Mouse (Mus musculus) myocyte (in vitro differentiated cells): ENCODE data around the gene Zfp598. TPM values are rescaled to one million over a fixed set of nuclear protein-coding genes. Genes with fewer than 3 reads are reported as not detected.

Source experiments
- H3K27me3 ChIP-seq: one replicate; pipeline ENCODE4 v1.6.1; 2011; ENCODE audit not compliant: control insufficient read depth, insufficient read depth, insufficient read length
- H3K36me3 ChIP-seq: one replicate; pipeline ENCODE4 v1.6.1; 2011; ENCODE audit not compliant: control insufficient read depth, insufficient read depth
- H3K4me2 ChIP-seq: one replicate; pipeline ENCODE4 v1.6.1; 2011; ENCODE audit warnings: low read depth, control low read depth
- H3K4me3 ChIP-seq: one replicate; pipeline ENCODE4 v1.5.1; 2011; ENCODE audit warnings: mild to moderate bottlenecking, control low read depth, moderate library complexity
- H3K79me2 ChIP-seq: one replicate; pipeline ENCODE4 v1.6.1; 2011; ENCODE audit not compliant: control insufficient read depth, insufficient read depth
- H3ac ChIP-seq: one replicate; pipeline ENCODE4 v1.6.1; 2011; ENCODE audit not compliant: control insufficient read depth, insufficient read length
- CEBPB ChIP-seq: IDR thresholded peaks from 2 replicates; pipeline ENCODE4 v1.6.1; 2011; ENCODE audit warnings: mild to moderate bottlenecking, moderate library complexity; ENCODE audit not compliant: poor library complexity, insufficient read depth, severe bottlenecking
- E2F4 ChIP-seq: IDR thresholded peaks from one replicate; pipeline ENCODE4 v1.6.1; 2011; ENCODE audit warnings: mild to moderate bottlenecking, control low read depth, moderate library complexity; ENCODE audit not compliant: insufficient read depth
- MAX ChIP-seq: IDR thresholded peaks from one replicate; pipeline ENCODE4 v1.6.1; 2011; ENCODE audit warnings: low read depth, mild to moderate bottlenecking, control low read depth
- MYOD1 ChIP-seq, 3 experiments: IDR thresholded peaks; one replicate each; pipeline ENCODE4 v1.6.1; 2011; ENCODE audit warnings: control low read depth in 2 of 3, low read depth in 2 of 3, mild to moderate bottlenecking in 2 of 3, moderate library complexity in 1 of 3; ENCODE audit not compliant: insufficient read length in 2 of 3, control insufficient read depth in 1 of 3
- MYOG ChIP-seq, 3 experiments: IDR thresholded peaks; one replicate each; pipeline ENCODE4 v1.6.1; 2011; ENCODE audit warnings: control low read depth in 2 of 3, low read depth in 2 of 3, mild to moderate bottlenecking in 2 of 3; ENCODE audit not compliant: insufficient read length in 2 of 3, control insufficient read depth in 1 of 3, insufficient read depth in 1 of 3
- POLR2A ChIP-seq: IDR thresholded peaks from one replicate; pipeline ENCODE4 v1.6.1; 2011; ENCODE audit warnings: low read depth, mild to moderate bottlenecking, control low read depth, moderate library complexity; ENCODE audit not compliant: insufficient read length
- POLR2AphosphoS2 ChIP-seq: IDR thresholded peaks from one replicate; pipeline ENCODE4 v1.6.1; 2011; ENCODE audit warnings: low read depth, control low read depth; ENCODE audit not compliant: insufficient read length
- REST ChIP-seq: IDR thresholded peaks from one replicate; pipeline ENCODE4 v1.6.1; 2011; ENCODE audit warnings: mild to moderate bottlenecking, control low read depth, moderate library complexity; ENCODE audit not compliant: insufficient read depth, insufficient read length
- SRF ChIP-seq: IDR thresholded peaks from one replicate; pipeline ENCODE4 v1.6.1; 2011; ENCODE audit warnings: low read depth; ENCODE audit not compliant: control insufficient read depth, insufficient read length
- TCF12 ChIP-seq: IDR thresholded peaks from one replicate; pipeline ENCODE4 v1.6.1; 2011; ENCODE audit warnings: mild to moderate bottlenecking, control low read depth; ENCODE audit not compliant: poor library complexity, insufficient read depth, severe bottlenecking
- TCF3 ChIP-seq: IDR thresholded peaks from one replicate; pipeline ENCODE4 v1.6.1; 2011; ENCODE audit warnings: low read depth, control low read depth; ENCODE audit not compliant: insufficient read length
- USF1 ChIP-seq: IDR thresholded peaks from one replicate; pipeline ENCODE4 v1.6.1; 2011; ENCODE audit warnings: low read depth, mild to moderate bottlenecking, control low read depth, moderate library complexity
- polyA plus RNA-seq: library from polyadenylated mRNA; unstranded; fragments of >200 nt; fragmentation: generic; extraction: Trizol; gene quantifications from one replicate; pipeline ENCODE4 v1.2.1, GENCODE M21; 2012; ENCODE audit warnings: missing spikeins

Zfp598 gene
- polyA plus RNA-seq, 1 experiment: 49.7 TPM

DNA sequence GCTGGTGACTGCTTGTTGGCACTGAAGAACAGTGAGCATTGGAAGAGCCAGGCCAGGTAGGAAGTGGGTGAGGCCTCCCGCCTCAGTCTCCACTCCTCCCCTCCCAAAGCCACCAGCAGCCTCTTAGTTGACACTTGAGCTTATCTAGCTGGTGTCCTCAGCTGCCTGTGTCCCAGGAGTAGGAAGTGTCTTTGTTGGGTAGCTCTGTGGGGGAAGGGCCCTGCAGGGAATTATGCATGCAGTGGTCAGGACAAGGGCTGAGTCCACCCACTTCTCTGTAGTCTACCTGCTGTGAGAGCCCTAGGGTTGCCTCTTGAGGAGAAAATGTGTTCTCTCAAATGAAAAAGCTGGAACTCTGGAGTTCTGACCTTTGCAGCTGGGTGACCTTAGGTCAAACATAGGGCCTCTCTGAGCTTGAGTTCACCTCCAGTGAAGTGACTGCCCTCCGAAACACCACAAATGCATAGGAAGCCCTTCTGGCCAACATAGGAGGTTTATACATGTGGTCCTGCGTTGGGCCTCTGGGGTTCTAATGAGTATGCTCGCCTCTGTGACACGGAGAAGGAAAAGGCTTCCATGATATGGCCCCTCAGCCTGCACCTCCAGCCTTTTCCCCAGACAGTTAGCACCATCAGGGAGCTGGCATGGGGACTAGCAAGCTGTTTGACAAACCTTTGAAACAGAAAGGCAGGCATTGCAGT, 32.6 kb upstream of the Zfp598 start:
- peaks cover 4% of the 10 kb centered on the region for H3K79me2 ChIP-seq
- TF ChIP-seq MYOG (IDR thresholded peaks at IDR 0.05; ENCODE audit: control insufficient read depth in 1 of 3, insufficient read depth in 1 of 3, insufficient read length in 2 of 3, low read depth in 2 of 3): peak in 1 of 3 experiments; percentile 21
- no peak for TF ChIP-seq POLR2AphosphoS2
- peak in 1 of 3 experiments; percentile 16 for TF ChIP-seq MYOD1 (IDR thresholded peaks at IDR 0.05; ENCODE audit: control insufficient read depth in 1 of 3, insufficient read length in 2 of 3, low read depth in 2 of 3)
- no peaks in the 10 kb centered on the region for H3K27me3 ChIP-seq
- no peak overlapping the region for H3ac ChIP-seq
- no peak overlapping the region for H3K4me3 ChIP-seq
- no peaks in the 10 kb centered on the region for H3K36me3 ChIP-seq
- no peak overlapping the region for H3K4me2 ChIP-seq

DNA sequence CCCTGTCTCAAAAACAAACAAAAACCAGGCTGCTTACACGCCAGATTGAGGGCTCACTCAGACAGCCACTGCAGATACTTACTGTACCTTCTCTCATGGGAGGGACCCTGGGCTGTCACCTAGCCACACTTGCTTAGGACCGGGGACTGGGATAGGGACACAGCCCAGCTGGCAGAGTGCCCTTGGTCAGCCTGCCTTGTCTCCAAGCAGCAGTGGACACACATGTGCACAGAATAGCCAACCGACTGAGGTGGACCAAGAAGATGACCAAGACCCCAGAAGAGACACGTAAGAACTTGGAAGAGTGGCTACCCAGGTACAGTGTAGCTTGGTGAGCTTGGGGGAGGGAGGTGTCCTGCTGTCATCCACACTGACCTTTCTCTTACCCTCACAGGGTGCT, 31.3 kb upstream of the Zfp598 start:
- H3K4me3 ChIP-seq: no peak overlapping the region
- H3ac ChIP-seq: no peak overlapping the region
- no peaks in the 10 kb centered on the region for H3K79me2 ChIP-seq
- no peak for TF ChIP-seq TCF3
- no peak for TF ChIP-seq E2F4
- TF ChIP-seq POLR2AphosphoS2: no peak
- TF ChIP-seq TCF12: no peak
- TF ChIP-seq REST: no peak
- TF ChIP-seq SRF: no peak
- TF ChIP-seq POLR2A: no peak
- no peak for TF ChIP-seq MAX
- no peak for TF ChIP-seq MYOD1 (IDR thresholded peaks at IDR 0.05; ENCODE audit: control insufficient read depth in 1 of 3, insufficient read length in 2 of 3, low read depth in 2 of 3)
- TF ChIP-seq CEBPB: no peak
- TF ChIP-seq MYOG (IDR thresholded peaks at IDR 0.05; ENCODE audit: control insufficient read depth in 1 of 3, insufficient read depth in 1 of 3, insufficient read length in 2 of 3, low read depth in 2 of 3): no peak
- no peak for TF ChIP-seq USF1
- H3K4me2 ChIP-seq: no peak overlapping the region
- no peaks in the 10 kb centered on the region for H3K36me3 ChIP-seq
- H3K27me3 ChIP-seq: no peaks in the 10 kb centered on the region

DNA sequence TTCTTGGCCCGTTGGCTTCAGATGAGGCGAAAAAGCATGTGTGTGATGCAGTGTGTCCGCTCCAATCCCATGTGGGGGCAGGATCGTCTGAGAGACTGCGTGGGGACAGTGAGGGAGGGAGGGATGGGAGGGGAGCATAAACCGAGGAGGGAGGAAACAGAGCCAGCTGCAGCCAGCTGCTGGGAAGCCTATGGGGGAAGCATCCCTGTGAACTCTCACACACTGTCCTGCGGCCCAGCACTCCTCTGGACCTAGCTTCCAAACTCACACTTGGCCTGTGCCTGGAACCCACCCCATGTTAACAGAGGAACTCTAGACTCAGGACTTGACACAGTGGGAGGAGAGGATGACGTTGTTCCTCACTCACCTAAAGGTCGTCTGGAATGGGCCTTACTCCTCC, 30.6 kb upstream of the Zfp598 start:
- Histone ChIP-seq H3K27me3 (no peaks in the 10 kb centered on the region), H3K79me2 (no peaks in the 10 kb centered on the region), H3K4me3 (no peak overlapping the region), H3K4me2 (no peak overlapping the region), H3K36me3 (no peaks in the 10 kb centered on the region), H3ac (no peak overlapping the region)
- TF ChIP-seq USF1: no peak
- no peak for TF ChIP-seq TCF12
- no peak for TF ChIP-seq CEBPB
- no peak for TF ChIP-seq E2F4
- no peak for TF ChIP-seq TCF3
- TF ChIP-seq MYOD1 (IDR thresholded peaks at IDR 0.05; ENCODE audit: control insufficient read depth in 1 of 3, insufficient read length in 2 of 3, low read depth in 2 of 3): no peak
- TF ChIP-seq REST: no peak
- no peak for TF ChIP-seq MAX
- no peak for TF ChIP-seq MYOG (IDR thresholded peaks at IDR 0.05; ENCODE audit: control insufficient read depth in 1 of 3, insufficient read depth in 1 of 3, insufficient read length in 2 of 3, low read depth in 2 of 3)
- TF ChIP-seq SRF: no peak
- TF ChIP-seq POLR2AphosphoS2: no peak
- no peak for TF ChIP-seq POLR2A

DNA sequence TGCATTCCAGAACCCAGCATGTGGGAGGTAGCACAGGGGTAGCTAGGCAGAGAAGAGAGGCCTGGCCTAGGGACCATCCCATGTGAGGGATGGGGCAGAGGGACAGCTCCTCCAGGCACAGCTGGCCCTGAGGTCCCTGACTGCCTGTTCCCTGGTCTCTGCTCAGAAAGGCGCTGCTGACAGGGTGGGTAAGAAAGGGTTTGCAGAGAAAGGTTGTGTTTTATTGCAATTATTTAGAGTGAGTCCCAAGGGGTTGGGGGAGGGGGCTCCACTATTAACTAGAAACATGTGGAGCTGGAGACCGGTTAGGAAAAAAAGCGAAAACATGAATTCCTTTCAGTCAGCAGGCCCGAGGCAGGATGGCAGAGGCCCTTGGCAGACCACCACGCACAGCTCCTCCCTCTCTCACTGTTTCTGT, 29.9 kb upstream of the Zfp598 start:
- Histone ChIP-seq H3K4me3 (no peak overlapping the region), H3K27me3 (no peaks in the 10 kb centered on the region), H3K79me2 (no peaks in the 10 kb centered on the region), H3ac (no peak overlapping the region), H3K36me3 (no peaks in the 10 kb centered on the region), H3K4me2 (no peak overlapping the region)
- TF ChIP-seq CEBPB (no peak), POLR2A (no peak), TCF12 (no peak), USF1 (no peak), E2F4 (no peak), MAX (no peak), MYOG (IDR thresholded peaks at IDR 0.05; ENCODE audit: control insufficient read depth in 1 of 3, insufficient read depth in 1 of 3, insufficient read length in 2 of 3, low read depth in 2 of 3) (no peak), MYOD1 (IDR thresholded peaks at IDR 0.05; ENCODE audit: control insufficient read depth in 1 of 3, insufficient read length in 2 of 3, low read depth in 2 of 3) (no peak), POLR2AphosphoS2 (no peak), REST (no peak), SRF (no peak), TCF3 (no peak)
